Mouse (Mus musculus): ENCODE results near the gene Clec2d. TPM values are rescaled to one million over a fixed set of nuclear protein-coding genes. Genes with fewer than 3 reads are reported as not detected.

The Clec2d gene
- polyA plus RNA-seq, 1 experiment from 2014 or later = 2.3 TPM

- ATAC-seq (peak; percentile 89), DNase-seq (no peak)
- no peaks in the 10 kb centered on the region for H3K36me3 ChIP-seq (replicated peaks; ENCODE audit: insufficient read depth, low read length)
- no peak overlapping the region; the same call in 1 of the 2 replicates for H3K9ac ChIP-seq (replicated peaks)
- H3K4me1 ChIP-seq (ENCODE audit: insufficient read depth) = peaks cover 28% of the 10 kb centered on the region
- H3K27ac ChIP-seq (ENCODE audit: low read depth) = peak overlapping the region; percentile 87
- H3K4me3 ChIP-seq (ENCODE audit: low read depth, low read length) = no peak overlapping the region
- no peaks in the 10 kb centered on the region; the same call in 1 of the 2 replicates for H3K9me3 ChIP-seq (ENCODE audit: low read length)
- TF ChIP-seq CTCF (IDR thresholded peaks at IDR 0.05; ENCODE audit: low read depth) = no peak
- peak; percentile 60 for TF ChIP-seq EP300 (IDR thresholded peaks at IDR 0.05; ENCODE audit: low read depth)
- no peaks in the 10 kb centered on the region for H3K27me3 ChIP-seq (ENCODE audit: insufficient read depth, low read length)
- H3K4me2 ChIP-seq (ENCODE audit: low read depth, low read length) = no peak overlapping the region
Measured at GRCm38 (mm10) chr6:129212421-129213195, 32.2 kb downstream of the Clec2d start.

GRCm38 (mm10) chr6:129213497-129213896 lies 33.1 kb downstream of the Clec2d start:
- 44% methylated on average over 1 of the region's 1 CpGs for WGBS (ENCODE audit: insufficient replicate concordance)
- Histone ChIP-seq H3K9me3 (ENCODE audit: low read length) (no peaks in the 10 kb centered on the region; the same call in 1 of the 2 replicates), H3K9ac (replicated peaks) (no peak overlapping the region), H3K27me3 (ENCODE audit: insufficient read depth, low read length) (no peaks in the 10 kb centered on the region), H3K36me3 (replicated peaks; ENCODE audit: insufficient read depth, low read length) (no peaks in the 10 kb centered on the region), H3K4me2 (ENCODE audit: low read depth, low read length) (no peak overlapping the region), H3K27ac (ENCODE audit: low read depth) (no peak overlapping the region), H3K4me1 (ENCODE audit: insufficient read depth) (peaks cover 32% of the 10 kb centered on the region), H3K4me3 (ENCODE audit: low read depth, low read length) (no peak overlapping the region)
- DNase-seq = no peak
- TF ChIP-seq EP300 (IDR thresholded peaks at IDR 0.05; ENCODE audit: low read depth) (0 out of 2 replicates have a peak, but pooled peaks have one; percentile 26), CTCF (IDR thresholded peaks at IDR 0.05; ENCODE audit: low read depth) (no peak)
- ATAC-seq = no peak

- no peak for TF ChIP-seq EP300 (IDR thresholded peaks at IDR 0.05; ENCODE audit: low read depth)
- no peak for TF ChIP-seq CTCF (IDR thresholded peaks at IDR 0.05; ENCODE audit: low read depth)
- Histone ChIP-seq H3K9ac (replicated peaks) (no peak overlapping the region), H3K4me3 (ENCODE audit: low read depth, low read length) (no peak overlapping the region), H3K27me3 (ENCODE audit: insufficient read depth, low read length) (no peaks in the 10 kb centered on the region), H3K27ac (ENCODE audit: low read depth) (no peak overlapping the region), H3K4me1 (ENCODE audit: insufficient read depth) (peaks cover 35% of the 10 kb centered on the region), H3K9me3 (ENCODE audit: low read length) (no peaks in the 10 kb centered on the region; the same call in 1 of the 2 replicates), H3K4me2 (ENCODE audit: low read depth, low read length) (no peak overlapping the region), H3K36me3 (replicated peaks; ENCODE audit: insufficient read depth, low read length) (no peaks in the 10 kb centered on the region)
- ATAC-seq (no peak), DNase-seq (no peak)
- 73% methylated on average over 2 of the region's 2 CpGs for WGBS (ENCODE audit: insufficient replicate concordance)
Measured at GRCm38 (mm10) chr6:129214263-129214662, 33.8 kb downstream of the Clec2d start.

GRCm38 (mm10) chr6:129215053-129215452 lies 34.6 kb downstream of the Clec2d start:
- DNase-seq (no peak), ATAC-seq (no peak)
- no peak overlapping the region for H3K9ac ChIP-seq (replicated peaks)
- no peak overlapping the region; the same call in 1 of the 2 replicates for H3K27ac ChIP-seq (ENCODE audit: low read depth)
- no peak for TF ChIP-seq EP300 (IDR thresholded peaks at IDR 0.05; ENCODE audit: low read depth)
- no peak for TF ChIP-seq CTCF (IDR thresholded peaks at IDR 0.05; ENCODE audit: low read depth)
- no peaks in the 10 kb centered on the region; the same call in 1 of the 2 replicates for H3K9me3 ChIP-seq (ENCODE audit: low read length)
- H3K36me3 ChIP-seq (replicated peaks; ENCODE audit: insufficient read depth, low read length) = no peaks in the 10 kb centered on the region
- WGBS (ENCODE audit: insufficient replicate concordance) = 86% methylated on average over 2 of the region's 2 CpGs
- peaks cover 38% of the 10 kb centered on the region for H3K4me1 ChIP-seq (ENCODE audit: insufficient read depth)
- H3K27me3 ChIP-seq (ENCODE audit: insufficient read depth, low read length) = no peaks in the 10 kb centered on the region
- no peak overlapping the region for H3K4me2 ChIP-seq (ENCODE audit: low read depth, low read length)
- no peak overlapping the region for H3K4me3 ChIP-seq (ENCODE audit: low read depth, low read length)

- DNase-seq (no peak), ATAC-seq (no peak)
- H3K27me3 ChIP-seq (ENCODE audit: insufficient read depth, low read length) = no peaks in the 10 kb centered on the region
- no peak overlapping the region for H3K4me2 ChIP-seq (ENCODE audit: low read depth, low read length)
- no peak overlapping the region for H3K4me3 ChIP-seq (ENCODE audit: low read depth, low read length)
- peaks cover 41% of the 10 kb centered on the region for H3K4me1 ChIP-seq (ENCODE audit: insufficient read depth)
- WGBS (ENCODE audit: insufficient replicate concordance) = 67% methylated on average over 7 of the region's 7 CpGs
- H3K27ac ChIP-seq (ENCODE audit: low read depth) = no peak overlapping the region
- no peak for TF ChIP-seq CTCF (IDR thresholded peaks at IDR 0.05; ENCODE audit: low read depth)
- no peak for TF ChIP-seq EP300 (IDR thresholded peaks at IDR 0.05; ENCODE audit: low read depth)
- H3K9me3 ChIP-seq (ENCODE audit: low read length) = no peaks in the 10 kb centered on the region; the same call in 1 of the 2 replicates
- H3K9ac ChIP-seq (replicated peaks) = no peak overlapping the region
- no peaks in the 10 kb centered on the region for H3K36me3 ChIP-seq (replicated peaks; ENCODE audit: insufficient read depth, low read length)
Measured at GRCm38 (mm10) chr6:129215886-129216637, 35.6 kb downstream of the Clec2d start.

GRCm38 (mm10) chr6:129216721-129217230 lies 36.4 kb downstream of the Clec2d start:
- Histone ChIP-seq H3K4me2 (ENCODE audit: low read depth, low read length) (no peak overlapping the region), H3K4me1 (ENCODE audit: insufficient read depth) (peaks cover 41% of the 10 kb centered on the region), H3K9me3 (ENCODE audit: low read length) (no peaks in the 10 kb centered on the region; the same call in 1 of the 2 replicates), H3K9ac (replicated peaks) (no peak overlapping the region), H3K27ac (ENCODE audit: low read depth) (no peak overlapping the region), H3K27me3 (ENCODE audit: insufficient read depth, low read length) (no peaks in the 10 kb centered on the region), H3K36me3 (replicated peaks; ENCODE audit: insufficient read depth, low read length) (no peaks in the 10 kb centered on the region), H3K4me3 (ENCODE audit: low read depth, low read length) (no peak overlapping the region)
- WGBS (ENCODE audit: insufficient replicate concordance) = 81% methylated on average over 3 of the region's 3 CpGs
- DNase-seq (no peak), ATAC-seq (no peak)
- TF ChIP-seq EP300 (IDR thresholded peaks at IDR 0.05; ENCODE audit: low read depth) = no peak
- no peak for TF ChIP-seq CTCF (IDR thresholded peaks at IDR 0.05; ENCODE audit: low read depth)

Measured in liver, postnatal 0 days (tissue).